Mouse (Mus musculus) spleen, postnatal 4 days (tissue): ENCODE data around the gene Cntrl.

Experiments used
- DNase-seq, 2 experiments: peaks; one replicate each; pipeline ENCODE4 v3.0.0; 2022; ENCODE audit warnings: low spot score in 2 of 2

Gene Cntrl

DNA sequence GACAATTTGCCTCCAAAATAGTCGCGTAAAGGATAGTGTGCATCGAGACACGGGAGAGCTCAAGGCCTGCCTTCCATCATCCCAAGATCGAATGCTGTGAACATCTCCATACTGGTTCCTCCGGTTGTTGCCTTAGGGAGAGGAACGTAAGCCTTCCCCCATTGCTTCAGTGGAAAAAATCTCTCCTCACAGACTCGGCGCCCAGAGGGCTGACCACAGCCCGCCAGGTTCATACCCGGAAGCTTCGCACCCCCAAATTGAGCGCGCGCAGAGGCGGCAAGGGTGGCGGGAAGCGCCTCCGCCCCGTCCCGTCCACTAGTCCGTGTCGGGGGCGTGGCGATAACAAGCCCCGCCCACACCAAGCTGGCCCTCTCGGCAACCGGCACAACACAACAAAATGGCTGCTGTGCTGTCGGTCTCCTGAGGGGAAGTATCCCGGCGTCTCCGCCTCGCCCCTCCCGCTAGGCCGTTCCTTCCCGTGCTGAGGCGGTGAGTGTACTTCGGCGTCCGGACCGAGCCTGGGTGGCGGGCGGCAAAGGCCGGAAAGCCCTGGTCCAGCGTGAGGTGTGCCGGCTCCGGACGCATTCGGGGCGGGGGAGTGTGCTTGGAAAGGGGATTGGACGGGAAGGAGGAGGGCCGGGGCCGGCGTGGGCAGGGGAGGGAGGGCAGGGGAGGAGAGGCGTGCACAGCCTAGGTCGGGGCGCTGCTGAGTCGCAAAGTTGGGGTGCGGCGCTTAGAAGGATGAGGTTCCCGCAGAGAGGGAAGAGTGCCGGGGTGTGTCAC lies at the start of gene Cntrl:
Cntrl (plus strand) TSS at position 352 of the 783 bp plus-strand sequence.
- DNase-seq: peak; percentile 97 to 99

DNA sequence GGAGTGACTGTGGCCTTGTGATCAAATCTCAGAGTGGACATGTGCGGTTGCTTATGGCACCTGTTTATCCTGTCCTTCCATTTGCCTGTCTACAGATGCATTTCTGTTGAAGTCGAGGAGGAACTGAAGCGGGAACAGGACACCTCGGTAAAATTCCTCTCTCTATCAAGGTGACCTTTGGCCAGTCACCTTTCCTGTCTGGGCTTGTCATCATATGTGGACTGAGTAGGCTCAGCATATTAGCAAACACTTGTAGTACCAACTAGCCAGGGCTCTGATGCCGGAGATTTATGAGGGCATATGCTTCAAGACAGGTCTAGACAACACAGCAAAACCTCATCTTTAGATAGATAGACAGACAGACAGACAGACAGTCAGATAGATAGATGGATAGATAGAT lies 49.0 kb upstream of the Cntrl start:
- no peak for DNase-seq

DNA sequence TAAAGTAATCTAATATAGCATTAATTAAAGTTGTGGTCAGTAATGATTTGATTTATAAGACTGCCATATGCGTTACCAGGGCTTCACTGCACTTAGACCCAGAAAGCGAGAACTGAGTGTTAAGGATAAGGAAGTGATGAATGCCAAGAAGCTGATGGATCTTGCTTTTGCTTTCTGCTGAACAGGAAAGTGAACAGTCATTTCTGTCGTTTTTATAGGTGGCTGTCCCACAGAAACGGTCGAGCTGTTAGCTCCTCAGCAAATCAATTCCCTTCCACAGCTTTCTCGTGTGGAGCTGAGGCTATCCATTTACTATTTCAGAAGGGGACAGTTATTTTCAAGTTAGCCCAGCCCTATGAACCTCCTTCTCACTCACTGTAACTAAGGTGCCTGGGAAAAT lies 48.4 kb upstream of the Cntrl start:
- DNase-seq: no peak

DNA sequence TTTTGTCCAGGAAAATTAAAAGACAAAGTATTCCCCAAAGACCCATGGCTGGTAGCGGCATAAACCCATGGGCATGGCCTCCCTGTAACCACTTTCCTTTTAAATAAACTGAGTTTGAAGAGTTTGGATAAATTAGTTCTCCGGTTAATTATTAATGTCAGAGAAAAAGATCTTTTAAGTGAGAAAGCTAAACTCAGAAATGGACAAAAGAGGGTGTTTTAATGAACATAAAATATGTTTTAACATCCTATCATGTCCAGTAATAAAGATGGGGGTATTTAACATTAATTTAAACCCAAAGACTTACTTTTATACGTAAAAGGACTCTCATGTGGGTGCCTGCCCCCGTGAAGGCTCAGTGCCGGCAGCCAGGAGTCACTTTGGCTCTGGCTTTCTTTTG lies 48.0 kb upstream of the Cntrl start, which contains the start of gene Hc:
Hc (minus strand) TSS at position 101 of the 400 bp plus-strand sequence.
- DNase-seq: no peak

DNA sequence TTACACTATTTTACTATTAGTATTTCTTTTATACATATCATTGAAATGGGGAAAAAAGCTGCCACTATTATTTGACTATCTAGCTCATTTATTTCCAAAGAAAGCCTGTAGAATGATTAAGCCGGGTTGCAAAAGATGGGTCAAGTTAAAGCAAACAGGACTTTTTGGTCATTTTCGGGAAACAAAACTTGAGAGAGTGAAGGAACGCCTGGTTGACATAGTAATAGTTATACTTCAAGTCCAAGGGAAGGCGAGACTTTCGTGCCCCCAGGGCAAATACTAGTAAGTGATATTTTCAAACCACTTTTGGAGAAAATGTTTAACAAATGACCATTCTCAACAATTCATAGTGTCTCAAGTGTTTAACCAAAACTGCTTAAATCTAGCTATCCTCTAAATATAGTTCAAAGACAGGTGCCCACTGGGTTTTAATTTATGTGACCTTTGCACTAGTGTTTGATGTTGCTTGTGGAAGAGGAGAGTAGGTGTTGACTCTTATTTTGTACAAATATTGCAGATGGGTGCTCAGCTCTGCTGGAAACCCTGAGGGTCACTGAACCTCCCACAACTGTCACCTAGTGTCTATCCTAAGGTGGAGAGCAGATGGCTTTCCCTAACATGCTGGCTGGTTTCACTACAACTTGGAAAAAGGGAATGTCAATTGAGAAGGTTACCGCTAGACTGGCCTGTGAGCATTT lies 45.8 kb upstream of the Cntrl start:
- no peak for DNase-seq

DNA sequence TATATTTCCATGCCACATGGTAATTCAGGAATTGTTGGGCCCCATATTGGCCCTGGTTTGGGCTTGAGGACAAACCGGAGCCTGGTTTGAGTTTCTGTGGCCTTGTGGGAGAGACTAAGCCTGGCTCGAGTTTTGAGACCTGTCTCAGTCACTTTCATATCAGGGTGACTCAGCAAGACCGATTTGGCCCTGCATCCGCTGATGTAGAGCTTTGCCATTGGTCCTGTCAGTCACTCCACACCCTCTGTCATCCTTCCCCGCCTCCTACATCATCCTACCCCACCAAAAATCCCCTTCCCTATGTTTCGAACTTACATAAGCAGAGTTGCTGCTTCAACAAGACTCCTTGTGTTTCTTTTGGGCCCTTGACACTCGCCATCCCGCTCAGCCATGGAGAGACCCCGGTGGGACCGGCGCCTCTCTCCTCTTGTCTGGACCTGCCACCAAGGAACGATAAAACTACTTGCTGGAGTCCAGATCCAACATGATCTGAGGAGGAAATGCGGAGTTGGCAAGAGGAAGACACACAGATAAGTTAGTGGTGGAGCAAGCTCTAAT lies 42.7 kb upstream of the Cntrl start:
- DNase-seq: no peak

DNA sequence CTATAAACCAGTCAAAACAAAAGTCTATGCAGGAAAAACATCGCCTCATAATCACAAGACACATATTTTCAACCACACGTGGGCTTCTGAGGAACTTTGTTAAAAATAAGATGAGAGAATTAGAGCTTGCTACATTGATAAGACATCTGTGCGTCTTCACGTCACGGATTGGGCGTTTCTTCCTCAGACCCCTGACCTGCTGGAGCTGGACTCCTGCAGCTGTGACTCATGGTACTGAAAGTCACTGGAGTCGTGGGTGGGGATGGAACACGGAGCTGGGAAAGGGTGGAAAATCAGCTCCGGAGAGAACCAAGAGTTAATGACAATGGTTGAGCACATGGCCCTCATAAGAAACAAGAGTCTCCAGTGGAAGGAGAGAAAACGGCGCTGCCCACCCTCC lies 42.2 kb upstream of the Cntrl start:
- no peak for DNase-seq

DNA sequence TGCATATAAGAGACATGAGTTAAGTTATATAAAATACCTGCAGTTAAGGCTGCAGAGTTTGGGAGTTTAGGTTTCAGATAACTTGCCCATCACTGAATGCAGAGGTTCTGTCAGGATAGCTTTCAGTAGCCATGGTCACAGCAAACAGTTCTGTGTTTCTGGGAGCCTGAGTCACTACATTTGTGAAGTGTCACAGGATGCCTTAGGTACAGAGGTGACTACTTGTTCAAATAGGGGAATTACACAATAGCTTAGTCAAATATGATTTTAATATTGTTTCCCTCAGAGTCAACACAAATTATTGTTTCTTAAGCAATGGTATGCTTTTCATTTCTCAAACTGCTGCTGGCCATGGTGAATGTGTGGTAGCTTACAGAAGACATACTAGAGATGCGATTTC lies 40.2 kb upstream of the Cntrl start:
- DNase-seq: no peak

DNA sequence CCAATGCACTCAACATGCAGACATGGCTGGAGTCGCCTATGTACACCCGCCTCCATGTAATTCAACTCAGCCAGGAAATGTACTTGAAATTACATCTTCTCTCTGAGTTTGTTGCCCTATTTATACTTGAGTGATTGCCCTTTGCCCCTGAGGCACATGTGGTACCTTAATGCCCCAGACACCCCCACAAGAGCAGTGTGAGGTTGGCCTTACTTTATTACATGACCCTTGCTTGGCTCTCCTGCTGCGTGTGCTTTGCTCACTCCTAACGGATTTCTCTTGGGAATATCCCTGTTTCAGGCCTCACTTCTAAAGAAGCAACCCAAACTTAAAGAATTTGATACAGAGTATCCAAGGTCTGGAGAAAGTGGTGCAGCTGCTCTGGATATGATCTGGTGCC lies 39.0 kb upstream of the Cntrl start:
- no peak for DNase-seq

DNA sequence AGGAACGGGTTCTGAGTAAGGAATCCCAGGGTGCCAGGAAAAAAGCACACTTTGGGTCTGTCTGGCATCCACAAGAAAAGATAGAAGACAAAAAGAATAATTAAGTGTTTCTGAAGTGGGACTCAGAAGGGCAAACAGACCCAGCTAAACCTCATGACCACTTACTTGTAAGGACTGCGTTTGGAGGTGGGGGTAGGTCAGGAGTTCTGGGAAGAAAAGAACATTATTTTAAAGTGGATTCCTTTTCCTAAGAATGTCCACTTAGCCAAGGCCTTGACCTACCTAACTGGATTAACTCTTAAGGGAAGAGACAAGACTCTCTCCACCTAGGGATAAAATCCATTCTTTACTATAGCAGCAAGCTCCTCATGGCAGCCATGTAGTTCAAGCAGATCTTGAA lies 36.7 kb upstream of the Cntrl start:
- DNase-seq: no peak

DNA sequence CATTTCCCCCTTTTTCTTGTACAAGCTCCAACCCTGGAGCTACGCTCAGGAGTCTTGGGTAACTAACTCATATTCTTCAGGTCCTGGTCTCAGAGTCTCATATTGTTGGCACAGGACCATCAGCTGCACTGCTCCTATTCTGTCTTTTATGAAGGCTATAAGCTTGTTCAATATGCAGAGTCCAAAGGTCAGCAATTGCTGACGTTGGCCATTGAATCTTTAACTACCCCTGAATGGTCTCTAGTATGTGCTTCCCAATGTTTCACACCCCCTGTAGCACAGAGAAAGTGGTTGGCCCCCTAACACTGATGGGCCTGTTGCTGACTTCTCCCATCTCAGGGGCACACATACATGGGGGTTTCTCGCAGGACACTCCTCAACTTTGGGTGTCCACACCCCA lies 35.0 kb upstream of the Cntrl start:
- no peak for DNase-seq

DNA sequence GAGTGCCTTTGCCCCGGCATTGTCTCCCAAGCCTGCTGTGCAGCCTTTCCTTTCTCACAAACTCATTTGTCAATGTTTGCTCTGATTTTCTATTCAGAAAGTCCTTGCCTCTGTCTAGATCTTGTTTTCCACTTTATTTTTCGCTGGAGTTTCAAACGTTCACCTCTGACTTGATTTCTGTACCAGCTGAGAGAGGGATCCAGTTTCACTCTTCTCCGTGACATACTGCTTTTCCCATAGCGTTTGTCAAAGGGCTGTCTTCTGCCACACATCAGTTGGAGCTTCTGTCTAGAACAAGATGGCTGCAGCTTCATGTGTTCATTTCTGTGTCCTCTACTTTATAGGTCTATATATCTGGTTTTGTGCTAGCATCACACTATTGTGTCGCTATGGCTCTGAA lies 30.1 kb upstream of the Cntrl start:
- DNase-seq: no peak

DNA sequence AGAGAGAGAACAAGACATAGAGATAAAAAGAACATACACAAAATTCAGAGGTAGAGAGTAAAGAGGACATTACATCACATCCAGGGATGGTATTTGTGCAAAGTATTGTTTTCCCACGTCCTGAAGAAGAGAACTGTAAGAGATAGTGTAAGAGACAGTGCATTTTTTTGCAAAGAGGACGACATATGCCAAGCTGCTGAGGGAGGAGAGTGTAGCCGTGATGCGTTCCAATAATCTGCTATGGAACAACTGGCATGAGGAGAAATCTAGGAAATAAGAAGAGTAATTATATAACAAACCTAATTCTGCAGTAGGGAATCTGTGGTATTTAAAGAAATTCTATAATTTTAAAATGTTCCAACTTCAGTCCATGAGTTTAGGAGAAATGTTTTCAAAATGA lies 21.9 kb upstream of the Cntrl start:
- no peak for DNase-seq

DNA sequence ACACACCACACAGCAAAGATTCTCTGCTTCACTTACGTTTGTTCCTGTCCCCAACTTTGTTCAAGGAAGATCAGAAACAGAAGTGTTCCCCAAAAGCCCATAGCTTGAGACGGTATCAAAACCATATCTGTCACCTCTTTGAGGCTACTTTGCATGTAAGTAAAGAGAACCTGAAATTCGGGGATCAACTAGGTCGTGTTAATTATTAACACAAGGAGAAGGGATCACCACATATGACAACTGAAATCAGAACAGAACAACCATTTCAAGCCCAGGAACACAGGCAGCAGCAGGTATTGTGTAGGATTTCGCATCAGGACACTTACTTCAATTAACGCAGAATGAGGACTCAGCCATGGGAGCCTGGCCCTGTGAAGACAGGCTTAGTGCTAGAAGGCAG lies 8.8 kb upstream of the Cntrl start:
- no peak for DNase-seq

DNA sequence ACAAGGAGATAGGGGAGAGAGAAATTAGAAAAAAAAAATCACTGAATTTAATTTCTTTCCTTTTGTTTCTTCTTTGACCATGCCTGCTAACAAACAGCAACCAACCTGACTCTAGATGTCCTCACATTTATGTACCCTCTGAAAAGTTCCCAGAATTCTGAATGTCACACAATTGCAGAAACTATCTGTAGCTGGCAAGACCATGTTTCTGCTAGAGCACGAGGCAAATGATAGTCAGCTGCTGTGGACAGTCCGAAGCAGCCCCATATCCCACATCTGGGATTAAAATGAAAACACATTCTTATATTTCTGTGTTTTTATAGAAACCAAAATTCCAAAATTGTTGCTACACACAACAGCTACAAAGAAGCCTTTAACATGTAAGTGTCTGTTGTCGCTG lies 7.8 kb upstream of the Cntrl start, which contains the start of gene AI182371:
AI182371 (minus strand) TSS at position 101 of the 400 bp plus-strand sequence.
- DNase-seq: no peak

DNA sequence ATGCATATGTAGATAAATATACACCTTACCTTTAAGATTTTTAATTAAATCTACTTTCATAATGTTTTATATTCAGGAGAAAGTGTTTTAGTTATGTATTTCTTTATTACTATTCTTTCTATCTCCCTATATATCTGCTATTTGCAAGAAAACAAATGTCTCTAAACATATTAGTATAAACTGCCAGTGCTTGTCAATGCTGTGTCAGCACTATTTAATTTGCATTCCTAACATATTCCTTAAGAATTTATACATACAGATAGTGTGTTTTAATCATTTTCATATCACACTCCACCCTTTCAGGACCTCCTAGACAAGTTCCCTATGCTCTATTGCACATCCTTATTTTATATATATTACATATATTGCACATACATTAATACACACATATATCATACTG lies 6.5 kb upstream of the Cntrl start:
- no peak for DNase-seq

DNA sequence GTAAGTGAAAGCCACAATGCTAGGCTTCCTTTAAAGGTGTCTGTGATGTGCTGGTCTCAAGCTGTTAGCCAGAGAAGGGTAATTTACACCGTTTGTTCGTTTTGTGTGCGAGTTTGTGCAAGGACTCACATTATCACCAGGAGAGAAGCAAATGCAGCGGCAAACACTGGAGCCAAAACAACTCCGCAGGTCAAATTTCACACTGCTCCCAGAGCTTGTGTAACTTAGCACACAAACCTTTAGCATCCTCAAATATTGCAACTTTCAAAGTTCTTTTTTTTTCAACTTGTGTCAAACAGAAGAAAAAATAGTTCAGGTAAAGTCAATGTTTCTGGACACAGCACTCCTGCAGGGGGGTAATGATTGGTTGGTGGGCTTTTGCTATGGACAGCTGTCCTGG lies 5.7 kb upstream of the Cntrl start:
- no peak for DNase-seq

DNA sequence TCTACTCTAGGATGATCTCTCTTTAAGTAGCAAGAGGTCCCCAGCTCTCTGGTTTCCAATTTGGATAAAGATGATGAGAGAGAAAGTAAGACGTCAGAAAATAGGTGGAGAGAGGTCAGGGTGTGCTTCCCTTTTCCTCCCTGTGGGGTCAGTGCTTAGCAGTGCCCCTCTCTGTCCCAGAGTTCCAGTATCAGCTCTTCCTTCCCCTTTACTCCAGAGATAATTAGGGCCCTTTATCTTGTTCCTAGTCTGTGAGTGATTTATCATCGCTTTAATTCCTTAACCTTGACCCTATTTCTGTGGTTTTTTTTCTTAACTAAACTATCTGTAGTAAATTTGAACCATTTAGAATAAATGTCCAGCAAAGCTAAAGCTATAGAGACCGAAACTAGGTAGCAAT lies 4.4 kb upstream of the Cntrl start:
- no peak for DNase-seq

DNA sequence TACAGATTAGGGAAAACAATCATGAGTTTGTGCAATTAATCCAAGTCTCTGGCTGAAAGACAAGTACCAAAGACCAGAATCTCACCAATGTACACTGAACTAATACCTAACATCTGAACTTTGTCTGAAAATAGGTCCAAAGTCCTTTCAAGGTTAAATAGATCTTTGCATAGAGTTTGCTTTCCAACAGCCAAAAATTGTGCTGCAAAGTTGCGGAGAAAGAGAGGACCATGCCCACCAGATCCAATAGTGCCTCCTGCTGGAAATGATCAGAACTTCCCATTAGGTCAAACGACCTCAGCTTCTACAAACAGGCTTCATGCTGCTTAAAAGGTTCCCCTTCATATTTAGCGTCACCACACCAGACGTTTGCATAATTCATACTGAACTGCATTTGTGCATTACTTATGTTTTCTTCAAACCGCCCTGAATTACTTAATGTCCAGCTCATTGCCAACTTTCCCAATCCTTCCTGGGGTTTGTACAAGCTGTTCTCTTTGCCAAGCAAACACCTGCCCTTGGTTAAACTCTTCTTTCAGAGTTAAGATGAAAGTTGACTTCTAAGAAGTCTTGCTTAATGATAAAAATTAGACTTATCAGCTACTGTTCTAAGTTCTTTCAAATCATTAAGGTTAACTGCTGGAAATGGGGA lies 1.2 kb upstream of the Cntrl start:
- peak; percentile 49 to 65 for DNase-seq

DNA sequence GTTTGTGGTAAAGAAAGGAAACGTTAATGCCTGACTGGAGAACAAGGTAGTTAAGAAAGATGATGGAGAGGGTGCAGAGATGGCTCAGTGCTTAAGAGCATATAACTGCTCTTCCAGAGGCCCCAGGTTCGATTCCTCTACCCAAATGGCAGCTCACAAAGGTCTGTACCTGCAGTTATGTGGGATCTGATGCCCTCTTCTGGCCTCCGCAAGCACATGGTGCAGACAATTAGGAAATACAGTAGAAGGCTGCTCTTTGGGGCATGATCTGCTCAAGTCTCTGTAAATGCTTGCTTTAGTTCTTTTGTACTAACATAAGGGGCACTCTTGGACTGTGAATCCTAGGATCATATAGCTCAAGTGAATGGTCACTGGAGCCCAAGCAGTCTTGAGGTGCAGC lies 580 bp upstream of the Cntrl start:
- DNase-seq: peak; percentile 35 to 64

DNA sequence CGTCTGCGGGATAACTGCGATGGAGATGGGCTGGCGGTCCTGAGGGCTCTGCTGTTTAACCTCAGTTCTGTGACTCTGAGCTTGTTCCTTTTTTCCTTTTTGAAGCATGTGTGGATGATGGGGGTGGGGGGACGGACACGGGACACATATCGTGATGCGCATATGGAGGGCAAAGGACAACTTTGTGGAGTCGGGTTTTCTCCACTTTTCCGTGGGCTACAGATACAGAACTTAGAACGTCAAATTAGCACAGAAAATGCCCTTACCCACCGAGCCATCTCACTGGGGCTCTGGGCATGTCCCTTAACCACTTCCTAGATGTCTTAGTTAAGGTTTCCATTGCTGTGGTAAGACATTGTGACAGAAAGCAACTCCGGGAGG lies 622 bp downstream of the Cntrl start:
- DNase-seq: no peak

DNA sequence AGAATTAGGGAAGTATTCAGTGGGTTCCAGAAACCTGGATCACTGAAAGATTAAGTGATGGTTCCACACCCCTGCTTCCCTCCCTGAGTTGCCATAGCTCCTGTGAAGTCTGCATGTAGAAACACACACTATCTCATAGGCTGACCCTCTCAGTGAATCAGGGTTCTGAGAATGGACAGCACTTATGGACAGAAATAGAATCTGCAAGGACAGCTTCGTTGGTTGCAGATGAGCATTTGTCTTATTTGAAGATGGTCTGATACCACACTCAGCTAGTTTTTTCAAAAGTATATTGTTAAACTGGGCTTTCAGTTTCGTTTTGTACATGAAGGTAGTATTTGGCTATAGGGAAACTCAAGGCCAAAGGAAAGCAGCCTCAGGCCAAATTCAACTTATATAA lies 1.2 kb downstream of the Cntrl start:
- no peak for DNase-seq

DNA sequence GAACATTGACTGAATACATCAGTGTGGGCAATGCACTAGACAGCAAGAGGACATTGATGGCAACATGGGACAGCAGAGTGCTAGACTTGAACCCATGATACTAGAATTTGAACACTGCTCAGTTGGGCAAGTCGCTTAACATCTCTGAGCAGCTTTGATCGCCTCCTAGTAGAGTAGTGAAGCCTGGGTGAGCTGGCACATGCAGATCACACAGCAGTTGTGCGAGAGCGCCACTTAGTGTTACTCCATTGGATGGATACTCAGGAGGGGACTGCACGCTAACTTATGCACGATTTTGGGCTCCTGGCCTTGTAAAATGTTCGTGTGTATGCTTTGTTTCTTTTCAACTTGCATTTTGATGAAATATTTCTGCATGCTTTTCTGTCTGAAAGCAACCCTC lies 15.4 kb downstream of the Cntrl start:
- no peak for DNase-seq
